Mouse (Mus musculus): ENCODE data around the gene Otud3. TPM values are rescaled to one million over a fixed set of nuclear protein-coding genes. Genes with fewer than 3 reads are reported as not detected.

The Otud3 gene
- 3.2 and 4.4 TPM in 2 replicates for polyA plus RNA-seq (2016; fragmentation: Nextera tagmentation; extraction: Ambion mirVana)

DNA sequence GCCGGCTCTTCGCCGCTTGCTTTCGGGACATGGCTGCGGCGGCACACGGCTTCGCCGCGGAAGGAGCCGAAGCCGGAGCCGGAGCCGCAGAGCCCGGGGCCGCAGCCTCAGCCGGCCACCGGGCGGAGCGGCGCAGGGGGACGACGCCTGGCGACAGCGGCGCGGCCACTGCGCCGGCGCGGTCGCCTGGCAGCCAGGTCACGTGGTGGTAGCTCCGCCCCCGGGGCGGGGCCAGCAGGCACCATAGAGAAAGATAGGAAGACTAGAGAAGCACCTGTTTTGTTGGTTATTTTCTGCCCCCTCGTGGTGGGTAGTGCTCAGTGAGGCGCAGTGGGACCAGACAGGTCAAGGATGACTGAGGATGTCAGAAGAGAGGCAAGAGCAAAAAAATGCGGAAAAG lies at the start of gene Otud3:
Gene Otud3 (minus strand): TSS at position 149 of the 400 bp plus-strand sequence.
- H3K27me3 ChIP-seq, result no peaks in the 10 kb centered on the region
- peak within 1 kb of the TSS; percentile 95 for H3K4me3 ChIP-seq (replicated peaks)
- peaks cover 12% of the 10 kb centered on the region for H3K4me1 ChIP-seq (replicated peaks)
- peak within 1 kb of the TSS; percentile 88 for H3K4me2 ChIP-seq
- peaks cover 17% of the 10 kb centered on the region for H3K36me3 ChIP-seq
- peaks cover 7% of the 10 kb centered on the region; the same call in 1 of the 2 replicates for H3K9me3 ChIP-seq
- peak within 1 kb of the TSS; percentile 59 for H3K27ac ChIP-seq
- 1% methylated on average over 39 of the region's 39 CpGs for WGBS
- peak within 1 kb of the TSS; percentile 93 for H3K9ac ChIP-seq (replicated peaks)
- peak; percentile 83 for ATAC-seq (ENCODE audit: insufficient number of reproducible peaks, insufficient read depth, low FRiP score, low TSS enrichment, low read depth)

DNA sequence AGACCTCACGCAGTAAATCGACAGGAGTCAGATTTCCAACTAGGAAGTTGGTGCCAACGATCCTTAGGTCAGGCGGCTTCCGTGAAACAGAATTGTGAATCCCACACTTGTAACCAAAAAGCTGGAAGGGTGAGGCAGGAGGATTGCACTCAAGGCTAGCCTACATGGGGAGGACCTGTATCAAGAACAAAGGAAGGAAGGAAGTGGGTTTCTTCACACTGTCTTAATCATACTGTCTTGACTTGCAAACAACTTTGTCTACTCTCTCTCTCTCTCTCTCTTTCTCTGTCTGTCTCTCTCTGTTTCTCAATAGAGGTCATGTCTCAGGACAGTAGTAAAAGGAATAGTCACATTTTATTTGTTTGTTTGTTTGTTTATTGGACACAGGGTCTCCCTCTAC lies 49.0 kb upstream of the Otud3 start:
- ATAC-seq (ENCODE audit: insufficient number of reproducible peaks, insufficient read depth, low FRiP score, low TSS enrichment, low read depth), result no peak
- H3K4me2 ChIP-seq, result no peak overlapping the region
- H3K4me1 ChIP-seq (replicated peaks), result no peaks in the 10 kb centered on the region; the same call in 1 of the 2 replicates
- 77% methylated on average over 5 of the region's 5 CpGs for WGBS
- no peaks in the 10 kb centered on the region for H3K9me3 ChIP-seq
- H3K9ac ChIP-seq (replicated peaks), result no peak overlapping the region
- H3K27ac ChIP-seq, result no peak overlapping the region
- peaks cover 3% of the 10 kb centered on the region; the same call in 1 of the 2 replicates for H3K27me3 ChIP-seq
- no peak overlapping the region for H3K4me3 ChIP-seq (replicated peaks)
- H3K36me3 ChIP-seq, result no peaks in the 10 kb centered on the region

DNA sequence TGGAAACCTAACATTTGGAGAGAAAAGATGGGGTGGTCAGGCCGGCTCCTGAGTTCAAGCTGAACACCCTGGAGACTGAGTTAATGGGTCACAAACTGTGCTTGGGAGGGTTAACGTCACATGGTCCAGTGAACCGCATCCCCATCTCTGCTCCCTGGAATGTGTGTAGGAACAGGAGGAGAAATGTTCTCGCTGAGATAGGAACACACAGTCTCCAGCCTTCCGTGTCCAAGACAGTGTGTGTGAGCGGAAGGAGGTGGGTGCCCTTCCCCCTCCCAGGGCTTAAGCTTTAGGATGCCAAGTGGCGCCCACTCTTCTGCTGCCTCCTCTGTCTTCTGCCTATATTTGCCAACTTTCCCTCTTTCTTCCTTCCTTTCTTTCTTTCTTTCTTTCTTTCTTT lies 46.2 kb upstream of the Otud3 start:
- Histone ChIP-seq H3K4me3 (replicated peaks) (no peak overlapping the region), H3K9ac (replicated peaks) (no peak overlapping the region), H3K27me3 (peaks cover 3% of the 10 kb centered on the region; the same call in 1 of the 2 replicates), H3K4me2 (no peak overlapping the region), H3K27ac (no peak overlapping the region), H3K9me3 (no peaks in the 10 kb centered on the region), H3K36me3 (no peaks in the 10 kb centered on the region), H3K4me1 (replicated peaks) (no peaks in the 10 kb centered on the region)
- ATAC-seq (ENCODE audit: insufficient number of reproducible peaks, insufficient read depth, low FRiP score, low TSS enrichment, low read depth), result no peak
- 74% methylated on average over 7 of the region's 7 CpGs for WGBS

DNA sequence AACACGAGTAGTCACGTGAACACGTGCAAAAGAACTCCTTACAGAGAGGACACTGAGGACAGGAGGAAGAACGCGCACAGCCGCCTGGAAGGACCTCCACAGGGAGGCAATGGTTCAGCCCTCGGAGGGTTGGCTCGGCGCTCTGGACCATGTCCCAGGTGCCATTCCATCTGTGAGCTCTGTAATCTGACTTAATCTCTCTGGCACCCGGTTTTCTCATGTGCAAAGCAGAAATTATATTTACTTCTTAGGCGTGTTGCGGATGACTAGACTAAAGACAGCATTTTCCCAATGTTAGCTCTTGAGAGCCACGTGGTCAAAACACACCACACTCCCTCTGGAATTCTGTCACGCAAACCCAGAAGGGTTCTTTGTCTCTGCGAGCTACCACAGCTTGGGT lies 45.4 kb upstream of the Otud3 start:
- no peak for ATAC-seq (ENCODE audit: insufficient number of reproducible peaks, insufficient read depth, low FRiP score, low TSS enrichment, low read depth)
- H3K27me3 ChIP-seq, result peaks cover 3% of the 10 kb centered on the region; the same call in 1 of the 2 replicates

DNA sequence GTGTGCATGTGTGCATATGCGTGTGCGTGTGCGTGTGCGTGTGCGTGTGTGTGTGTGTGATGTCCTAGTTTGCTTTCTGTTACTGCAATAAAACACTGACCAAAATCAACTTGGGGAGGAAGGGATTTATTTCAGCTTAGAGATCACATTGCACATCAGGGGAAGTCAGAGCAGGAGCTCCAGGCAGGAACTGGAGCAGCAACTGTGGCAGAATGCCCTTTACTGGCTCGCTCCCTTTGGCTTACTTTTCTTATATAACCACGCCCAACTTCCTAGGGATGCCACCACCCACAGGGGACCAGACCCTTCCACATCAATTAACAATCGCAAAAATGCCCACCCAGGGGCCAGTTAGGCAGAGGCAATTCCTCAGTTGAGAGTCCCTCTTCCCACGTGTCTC lies 44.9 kb upstream of the Otud3 start:
- Histone ChIP-seq H3K27ac (no peak overlapping the region), H3K27me3 (peaks cover 3% of the 10 kb centered on the region; the same call in 1 of the 2 replicates), H3K9me3 (no peaks in the 10 kb centered on the region), H3K9ac (replicated peaks) (no peak overlapping the region), H3K36me3 (no peaks in the 10 kb centered on the region), H3K4me2 (no peak overlapping the region), H3K4me3 (replicated peaks) (no peak overlapping the region), H3K4me1 (replicated peaks) (no peaks in the 10 kb centered on the region)
- 83% methylated on average over 9 of the region's 9 CpGs for WGBS
- no peak for ATAC-seq (ENCODE audit: insufficient number of reproducible peaks, insufficient read depth, low FRiP score, low TSS enrichment, low read depth)

More for the DNA sequence above, 45.4 kb upstream of the Otud3 start:
- Histone ChIP-seq H3K27ac (no peak overlapping the region), H3K36me3 (no peaks in the 10 kb centered on the region), H3K4me2 (no peak overlapping the region), H3K4me1 (replicated peaks) (no peaks in the 10 kb centered on the region), H3K9ac (replicated peaks) (no peak overlapping the region), H3K9me3 (no peaks in the 10 kb centered on the region), H3K4me3 (replicated peaks) (no peak overlapping the region)
- 83% methylated on average over 15 of the region's 15 CpGs for WGBS

DNA sequence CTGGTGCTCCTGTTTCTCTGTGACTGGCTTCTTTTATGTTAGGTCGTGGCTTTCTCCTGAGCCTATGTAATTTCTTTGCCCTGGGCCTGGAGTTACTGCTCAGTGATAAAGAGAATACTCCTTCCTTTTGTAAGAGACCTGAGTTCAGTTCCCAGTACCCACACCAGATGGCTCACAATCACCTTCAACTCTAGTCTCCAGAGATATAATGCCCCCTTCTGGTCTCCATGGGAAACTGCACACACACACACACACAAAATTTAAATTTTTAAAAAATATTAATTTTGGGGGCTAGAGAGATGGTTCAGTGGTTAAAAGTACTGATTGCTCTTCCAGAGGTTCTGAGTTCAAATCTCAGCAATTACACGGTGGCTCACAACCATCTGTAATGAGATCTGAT lies 34.5 kb upstream of the Otud3 start:
- 81% methylated on average over 2 of the region's 2 CpGs for WGBS
- H3K4me1 ChIP-seq (replicated peaks), result no peaks in the 10 kb centered on the region
- no peaks in the 10 kb centered on the region for H3K36me3 ChIP-seq
- no peak overlapping the region for H3K9ac ChIP-seq (replicated peaks)
- H3K4me2 ChIP-seq, result no peak overlapping the region
- no peaks in the 10 kb centered on the region for H3K27me3 ChIP-seq
- no peak overlapping the region for H3K27ac ChIP-seq
- ATAC-seq (ENCODE audit: insufficient number of reproducible peaks, insufficient read depth, low FRiP score, low TSS enrichment, low read depth), result no peak
- no peak overlapping the region for H3K4me3 ChIP-seq (replicated peaks)
- no peaks in the 10 kb centered on the region; the same call in 1 of the 2 replicates for H3K9me3 ChIP-seq

DNA sequence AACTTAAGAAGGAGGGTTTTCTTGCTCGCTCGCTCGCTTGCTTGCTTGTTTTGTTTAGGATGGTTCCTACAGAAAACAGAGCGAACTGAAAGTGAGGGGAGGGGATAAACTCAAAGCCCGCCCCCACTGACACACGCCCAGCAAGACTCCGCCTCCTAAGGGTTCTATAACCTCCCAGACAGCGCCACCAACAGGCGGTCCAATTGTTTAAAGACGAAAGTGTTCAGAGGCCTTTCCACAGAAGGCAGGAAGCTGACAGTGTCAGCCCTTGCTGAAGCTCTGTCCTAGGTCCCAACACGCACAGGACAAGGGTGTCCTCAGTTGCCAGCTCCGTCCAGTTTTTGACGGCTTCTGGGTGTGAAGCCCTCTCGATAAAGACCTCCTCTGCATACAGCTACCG lies 30.0 kb upstream of the Otud3 start:
- H3K9me3 ChIP-seq, result no peaks in the 10 kb centered on the region
- no peak for ATAC-seq (ENCODE audit: insufficient number of reproducible peaks, insufficient read depth, low FRiP score, low TSS enrichment, low read depth)
- no peak overlapping the region for H3K4me2 ChIP-seq
- H3K4me1 ChIP-seq (replicated peaks), result peaks cover 20% of the 10 kb centered on the region
- no peak overlapping the region for H3K9ac ChIP-seq (replicated peaks)
- no peaks in the 10 kb centered on the region for H3K27me3 ChIP-seq
- WGBS, result 26% methylated on average over 15 of the region's 15 CpGs
- H3K27ac ChIP-seq, result no peak overlapping the region
- no peaks in the 10 kb centered on the region for H3K36me3 ChIP-seq
- H3K4me3 ChIP-seq (replicated peaks), result no peak overlapping the region

DNA sequence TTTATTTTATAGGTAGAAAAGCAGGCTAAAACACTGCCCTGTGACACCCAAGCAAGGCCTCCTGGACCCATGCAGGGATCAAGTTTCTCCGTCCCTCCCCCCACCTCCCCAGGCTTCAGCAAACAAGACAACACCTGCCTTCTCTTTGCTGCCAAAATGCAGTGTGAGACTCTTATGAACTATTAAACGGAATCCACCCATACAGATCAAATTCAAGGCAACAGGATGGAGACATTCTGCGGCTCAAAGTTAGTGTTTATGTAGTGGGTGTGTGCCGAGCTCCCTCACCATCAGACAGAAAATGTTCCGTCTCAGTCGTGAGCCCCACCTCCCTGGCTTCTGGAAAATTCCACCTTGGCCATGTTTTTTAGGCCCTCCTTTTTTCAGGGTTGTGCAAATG lies 28.2 kb upstream of the Otud3 start:
- Histone ChIP-seq H3K4me3 (replicated peaks) (no peak overlapping the region), H3K27me3 (no peaks in the 10 kb centered on the region), H3K9me3 (no peaks in the 10 kb centered on the region), H3K4me2 (peak overlapping the region; percentile 11), H3K4me1 (replicated peaks) (peaks cover 20% of the 10 kb centered on the region), H3K9ac (replicated peaks) (no peak overlapping the region), H3K27ac (peak overlapping the region; percentile 68), H3K36me3 (no peaks in the 10 kb centered on the region)
- ATAC-seq (ENCODE audit: insufficient number of reproducible peaks, insufficient read depth, low FRiP score, low TSS enrichment, low read depth), result peak; percentile 76
- WGBS, result 33% methylated on average over 6 of the region's 6 CpGs

DNA sequence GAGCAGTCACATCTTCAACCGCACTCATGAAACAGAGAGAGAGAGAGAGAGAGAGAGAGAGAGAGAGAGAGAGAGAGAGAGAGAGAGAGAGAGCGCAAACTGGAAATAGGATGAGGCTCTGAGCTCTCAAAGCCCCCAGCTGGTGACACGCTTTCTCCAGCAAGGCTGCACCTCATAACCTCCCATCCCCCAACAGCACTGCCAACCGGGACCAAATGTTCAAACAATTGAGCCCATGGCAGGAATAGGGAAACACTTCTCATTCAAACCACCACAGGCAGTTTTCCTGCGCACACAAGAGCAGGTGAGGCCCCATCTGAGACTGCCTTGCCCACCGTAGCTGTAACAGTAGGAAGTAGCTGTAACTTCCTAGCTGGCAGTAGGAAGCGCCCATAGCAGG lies 27.7 kb upstream of the Otud3 start:
- WGBS, result 25% methylated on average over 6 of the region's 7 CpGs
- Histone ChIP-seq H3K36me3 (no peaks in the 10 kb centered on the region), H3K4me1 (replicated peaks) (peaks cover 20% of the 10 kb centered on the region), H3K27me3 (no peaks in the 10 kb centered on the region), H3K4me3 (replicated peaks) (no peak overlapping the region), H3K4me2 (peak overlapping the region; percentile 11), H3K9me3 (no peaks in the 10 kb centered on the region), H3K27ac (peak overlapping the region; percentile 68), H3K9ac (replicated peaks) (no peak overlapping the region)
- ATAC-seq (ENCODE audit: insufficient number of reproducible peaks, insufficient read depth, low FRiP score, low TSS enrichment, low read depth), result no peak

DNA sequence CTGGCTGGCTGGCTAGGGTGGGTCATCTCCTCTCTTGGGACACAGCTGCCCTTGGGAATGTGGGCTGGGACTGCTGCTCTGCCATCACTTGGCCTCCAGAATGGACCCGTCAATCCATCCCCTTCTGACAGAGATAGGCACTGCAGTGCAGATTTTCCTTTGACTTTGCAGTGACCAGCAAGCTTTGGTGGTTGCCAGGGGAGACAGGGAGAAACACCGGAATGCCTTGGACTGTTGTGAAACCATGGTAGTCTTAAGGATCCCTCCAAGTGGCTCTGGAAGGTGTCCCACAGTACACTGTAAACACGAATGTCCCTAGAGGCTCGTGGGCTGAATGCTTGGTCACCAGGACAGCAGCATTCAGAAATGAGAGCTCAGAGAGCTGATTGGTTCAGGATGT lies 25.7 kb upstream of the Otud3 start:
- Histone ChIP-seq H3K4me3 (replicated peaks) (no peak overlapping the region), H3K9me3 (no peaks in the 10 kb centered on the region), H3K27me3 (no peaks in the 10 kb centered on the region), H3K4me1 (replicated peaks) (peaks cover 20% of the 10 kb centered on the region), H3K9ac (replicated peaks) (no peak overlapping the region), H3K4me2 (no peak overlapping the region), H3K27ac (no peak overlapping the region), H3K36me3 (no peaks in the 10 kb centered on the region)
- WGBS, result 80% methylated on average over 4 of the region's 4 CpGs
- no peak for ATAC-seq (ENCODE audit: insufficient number of reproducible peaks, insufficient read depth, low FRiP score, low TSS enrichment, low read depth)

DNA sequence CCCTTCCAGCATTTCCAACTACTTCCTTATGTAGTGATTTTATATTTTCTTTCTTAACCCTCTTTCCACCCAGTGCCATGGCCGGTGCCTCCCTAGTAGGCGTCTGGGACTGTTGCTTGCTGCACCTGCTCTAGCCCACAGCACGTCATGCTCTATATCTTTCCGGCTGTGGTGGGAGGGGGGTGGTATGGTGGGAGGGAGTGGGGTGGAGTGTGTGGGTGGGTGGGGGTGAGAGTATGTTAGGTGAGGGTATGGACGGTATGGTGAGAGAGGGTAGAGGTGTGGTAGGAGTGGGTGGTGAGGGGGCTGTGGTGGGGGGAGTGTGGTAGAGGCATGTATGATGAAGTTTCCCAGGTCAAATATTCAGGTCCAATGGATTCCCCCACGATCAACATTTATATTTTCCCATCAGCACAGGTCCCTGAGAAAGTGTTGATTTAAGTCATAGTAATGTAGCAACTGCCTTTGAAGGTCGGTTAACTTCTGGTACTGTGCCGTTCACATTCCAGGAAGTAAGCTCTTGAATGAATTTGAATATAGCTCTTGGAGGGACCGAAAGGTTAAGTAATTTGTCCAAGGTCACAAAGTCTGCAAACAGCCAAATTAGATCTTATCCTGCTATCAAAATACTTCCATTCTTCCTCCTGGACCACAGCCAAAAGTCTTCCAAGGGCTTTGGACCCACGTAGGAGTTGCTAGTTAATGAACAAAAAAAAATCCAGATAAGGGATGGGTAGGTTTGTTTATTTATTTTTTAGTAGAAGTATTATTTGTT lies 24.9 kb upstream of the Otud3 start:
- no peak overlapping the region for H3K27ac ChIP-seq
- H3K4me1 ChIP-seq (replicated peaks), result peaks cover 20% of the 10 kb centered on the region
- no peaks in the 10 kb centered on the region for H3K27me3 ChIP-seq
- H3K9me3 ChIP-seq, result no peaks in the 10 kb centered on the region
- WGBS, result 81% methylated on average over 10 of the region's 10 CpGs
- no peak for ATAC-seq (ENCODE audit: insufficient number of reproducible peaks, insufficient read depth, low FRiP score, low TSS enrichment, low read depth)
- H3K36me3 ChIP-seq, result no peaks in the 10 kb centered on the region
- H3K9ac ChIP-seq (replicated peaks), result no peak overlapping the region
- H3K4me2 ChIP-seq, result no peak overlapping the region
- no peak overlapping the region for H3K4me3 ChIP-seq (replicated peaks)

Data from limb, embryonic 12.5 days (tissue).